Mouse (Mus musculus) ES-E14 (cell line): Measurements from ENCODE around the gene Syngr4.

Experiments
- CHD2 ChIP-seq: IDR thresholded peaks from 2 replicates; pipeline ENCODE4 v1.6.1; 2014; ENCODE audit warnings: mild to moderate bottlenecking, low read depth, low read length, inconsistent platforms
- HCFC1 ChIP-seq: IDR thresholded peaks from 2 replicates; pipeline ENCODE4 v1.6.1; 2012; ENCODE audit warnings: low read length, inconsistent platforms, borderline replicate concordance; ENCODE audit not compliant: insufficient read depth
- MAFK ChIP-seq: IDR thresholded peaks from 2 replicates; pipeline ENCODE4 v1.6.1; 2014; ENCODE audit warnings: mild to moderate bottlenecking, low read depth, low read length, inconsistent platforms; ENCODE audit not compliant: insufficient read depth
- ZC3H11A ChIP-seq: IDR thresholded peaks from 2 replicates; pipeline ENCODE4 v1.6.1; 2012; ENCODE audit warnings: low read depth, mild to moderate bottlenecking, inconsistent platforms, low read length, borderline replicate concordance
- ZNF384 ChIP-seq: IDR thresholded peaks from 2 replicates; pipeline ENCODE4 v1.6.1; 2012; ENCODE audit warnings: low read depth, low read length, inconsistent platforms

DNA sequence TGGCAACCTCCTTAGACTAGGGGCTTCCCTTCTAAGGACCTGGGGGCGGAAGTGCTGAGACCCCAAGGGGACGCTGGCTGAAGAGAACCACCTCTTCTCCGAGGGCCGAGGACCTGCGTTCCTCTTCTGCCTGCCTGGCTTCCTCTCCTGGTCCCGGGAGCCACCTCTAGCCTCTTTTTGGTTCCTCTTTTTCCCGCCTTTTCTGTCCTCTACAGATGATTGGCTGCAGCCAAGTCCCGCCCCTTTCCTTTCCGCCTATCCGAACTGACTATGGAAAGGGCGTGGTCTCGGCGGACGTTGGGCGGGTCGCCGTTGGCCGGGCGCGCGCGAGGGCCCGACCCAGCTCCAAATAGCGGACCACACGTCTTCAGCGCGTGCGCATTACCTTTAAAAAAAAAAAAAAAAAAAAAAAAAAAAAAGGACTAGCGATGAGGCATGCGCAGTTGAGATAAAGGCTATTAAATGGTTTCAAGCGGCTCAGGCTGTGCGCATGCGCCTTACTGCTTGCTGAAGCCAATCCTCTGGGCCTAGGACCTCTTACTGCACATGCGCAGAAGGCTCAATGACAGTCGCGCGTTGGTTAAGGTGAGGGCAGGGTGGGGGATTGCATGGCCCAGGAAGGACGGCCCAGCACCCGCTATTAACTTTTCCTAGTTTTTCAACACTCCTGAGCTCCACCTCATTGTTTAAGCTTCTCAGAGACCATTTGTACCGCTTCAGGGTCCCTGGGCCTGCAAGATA, at the start of gene Syngr4, which contains the start of gene Tmem143:
- TF ChIP-seq MAFK (no peak), CHD2 (peak; percentile 36; the same call in 1 of the 2 replicates), ZC3H11A (no peak), HCFC1 (no peak), ZNF384 (peak; percentile 99)
